Mouse (Mus musculus): Measurements from ENCODE around the gene Ckap5.

DNA sequence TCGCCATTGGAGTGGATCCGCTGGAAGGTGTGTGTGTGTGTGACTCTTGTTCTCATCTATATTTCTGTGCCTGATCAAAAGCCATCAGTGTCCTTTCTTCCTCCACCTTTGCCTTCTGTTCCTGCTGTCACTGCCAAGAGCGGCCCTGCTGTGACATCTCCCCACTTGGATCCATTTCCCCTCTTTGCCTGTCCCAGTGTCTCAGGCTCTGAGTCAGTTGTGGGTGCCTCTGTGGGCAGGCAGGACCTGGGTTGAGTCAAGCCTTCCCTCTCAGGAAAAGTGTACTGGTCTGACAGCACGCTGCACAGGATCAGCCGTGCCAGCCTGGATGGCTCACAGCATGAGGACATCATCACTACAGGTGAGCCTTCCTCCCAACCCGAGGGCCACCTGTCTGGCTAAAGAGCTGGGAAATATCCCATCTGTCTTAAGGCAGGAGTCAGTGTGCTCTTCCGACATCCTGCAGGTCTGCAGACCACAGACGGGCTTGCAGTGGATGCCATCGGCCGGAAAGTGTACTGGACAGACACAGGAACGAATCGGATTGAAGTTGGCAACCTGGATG lies 34.4 kb upstream of the Ckap5 start:
- 0 out of 2 replicates have a peak, but pooled peaks have one; percentile 30 for TF ChIP-seq POLR2A (IDR thresholded peaks at IDR 0.05; ENCODE audit: borderline replicate concordance, insufficient read depth, low read length)
- no peak for TF ChIP-seq CTCF (IDR thresholded peaks at IDR 0.05; ENCODE audit: borderline replicate concordance, insufficient read depth, low read depth, low read length)
